Mouse (Mus musculus): ENCODE measurements around the gene 9530068E07Rik.

The 9530068E07Rik gene

DNA sequence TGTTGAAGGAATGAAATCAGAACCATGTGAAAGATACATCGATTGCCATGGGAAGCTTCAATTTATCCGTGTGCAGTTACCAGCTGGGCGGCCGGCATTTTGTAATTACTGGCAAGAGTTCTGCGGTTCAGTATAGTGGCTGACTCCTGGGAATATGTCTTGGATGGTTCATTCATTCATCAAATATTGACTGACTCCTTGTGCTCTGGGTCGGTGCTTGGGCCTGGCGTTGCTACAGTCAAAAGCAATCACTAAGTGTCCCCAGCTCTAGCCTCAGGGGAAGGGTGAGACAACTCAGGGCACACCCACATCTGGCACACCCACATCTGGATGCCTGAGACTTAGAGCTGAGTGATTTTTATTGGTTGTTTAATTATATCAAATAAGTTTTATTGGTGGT, 22.4 kb upstream of the 9530068E07Rik start:
- 59% methylated on average over 7 of the region's 7 CpGs for WGBS

DNA sequence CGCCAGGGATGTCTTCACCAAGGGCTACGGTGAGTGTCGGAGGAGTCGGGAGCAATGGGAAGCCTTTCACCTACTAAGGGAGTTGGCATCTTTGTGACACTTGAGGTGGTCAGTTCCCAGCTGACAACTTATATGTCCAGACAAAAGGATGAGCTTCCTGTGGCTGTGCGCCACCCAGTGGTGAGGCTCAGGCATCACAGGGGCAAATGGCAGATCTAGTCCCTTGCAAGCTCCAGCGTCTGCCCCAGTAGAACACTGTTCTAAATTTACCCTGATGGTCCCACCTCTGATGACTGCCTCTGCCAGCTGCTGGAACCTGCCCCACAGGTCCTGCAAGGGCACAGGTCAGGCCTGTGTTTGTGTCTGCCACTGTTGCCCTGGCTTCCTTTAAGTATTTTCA, 21.9 kb upstream of the 9530068E07Rik start:
- WGBS, result 48% methylated on average over 6 of the region's 6 CpGs

DNA sequence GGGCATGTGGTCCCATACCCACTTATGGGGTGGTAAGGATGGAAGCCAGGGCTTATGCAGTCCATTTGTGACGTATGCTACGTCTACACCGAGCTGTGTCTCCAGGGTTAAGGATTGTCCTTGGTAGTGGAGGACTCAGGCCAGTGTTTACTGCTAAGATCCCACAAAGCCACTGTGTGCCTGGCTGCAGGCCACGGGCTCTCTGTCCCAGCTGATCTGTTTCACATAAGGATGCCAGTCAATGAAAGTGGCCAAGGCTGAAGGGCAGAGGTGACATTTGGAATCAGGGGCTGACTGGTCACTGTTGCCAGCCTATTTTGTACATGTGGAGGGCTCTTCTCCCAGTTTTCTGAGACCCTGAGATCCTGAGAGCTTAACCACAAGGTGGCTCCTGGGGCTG, 18.6 kb upstream of the 9530068E07Rik start:
- 74% methylated on average over 4 of the region's 4 CpGs for WGBS

- WGBS, result 87% methylated on average over 3 of the region's 3 CpGs
Measured at GRCm38 (mm10) chr11:52379241-52379640, 17.0 kb upstream of the 9530068E07Rik start.

DNA sequence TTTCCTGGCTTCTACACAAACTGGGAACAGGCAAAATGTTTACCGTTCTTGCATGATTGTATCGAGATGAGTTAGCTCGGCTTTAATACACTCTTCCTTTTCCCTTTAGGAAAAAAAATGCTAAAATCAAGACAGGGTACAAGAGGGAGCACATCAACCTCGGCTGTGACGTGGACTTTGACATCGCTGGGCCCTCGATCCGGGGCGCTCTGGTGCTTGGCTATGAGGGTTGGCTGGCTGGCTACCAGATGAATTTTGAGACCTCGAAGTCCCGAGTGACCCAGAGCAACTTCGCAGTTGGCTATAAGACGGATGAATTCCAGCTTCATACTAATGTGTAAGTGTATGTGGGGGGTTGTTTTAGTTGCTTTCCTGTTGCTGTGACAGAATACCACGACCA, 12.5 kb upstream of the 9530068E07Rik start:
- 91% methylated on average over 14 of the region's 14 CpGs for WGBS

GRCm38 (mm10) chr11:52384667-52385066, 11.6 kb upstream of the 9530068E07Rik start:
- WGBS, result 41% methylated on average over 3 of the region's 3 CpGs

DNA sequence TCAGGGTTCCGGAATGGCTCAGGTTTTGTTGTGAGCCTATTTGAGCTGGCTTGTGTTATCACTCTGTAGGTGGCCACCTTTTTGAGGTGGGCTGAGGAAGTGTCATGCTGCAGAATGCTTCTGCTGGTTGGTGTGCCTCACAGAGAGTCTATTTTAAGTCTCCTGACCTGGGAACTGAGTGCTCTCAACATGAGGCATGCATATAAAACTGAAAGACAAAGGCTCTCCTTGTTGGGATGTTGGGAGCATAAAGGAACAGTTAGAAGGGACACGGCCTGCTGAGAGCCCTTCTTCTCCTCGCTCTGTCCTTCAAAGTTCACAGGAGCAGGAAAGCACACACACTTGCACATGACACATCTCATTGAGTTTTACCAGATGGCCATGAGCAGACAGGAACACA, 9.3 kb upstream of the 9530068E07Rik start:
- 75% methylated on average over 3 of the region's 3 CpGs for WGBS

DNA sequence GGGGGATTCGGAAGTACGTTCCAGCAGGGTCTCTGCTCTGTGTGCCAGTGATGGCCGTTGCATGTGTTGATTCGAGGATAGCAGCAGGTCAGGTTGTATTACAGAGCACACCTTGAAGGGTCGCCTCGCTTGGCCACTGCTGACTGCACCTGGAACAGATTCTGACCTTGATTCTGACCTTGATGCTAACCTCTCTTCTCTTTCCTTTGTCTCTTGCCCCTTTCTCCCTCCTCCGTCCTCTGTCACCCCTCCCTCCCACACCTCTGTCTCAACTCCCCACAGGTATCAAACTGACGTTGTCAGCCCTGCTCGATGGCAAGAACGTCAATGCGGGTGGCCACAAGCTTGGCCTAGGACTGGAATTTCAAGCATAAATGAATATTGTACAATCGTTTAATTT, 8.1 kb upstream of the 9530068E07Rik start:
- WGBS, result 91% methylated on average over 12 of the region's 12 CpGs

DNA sequence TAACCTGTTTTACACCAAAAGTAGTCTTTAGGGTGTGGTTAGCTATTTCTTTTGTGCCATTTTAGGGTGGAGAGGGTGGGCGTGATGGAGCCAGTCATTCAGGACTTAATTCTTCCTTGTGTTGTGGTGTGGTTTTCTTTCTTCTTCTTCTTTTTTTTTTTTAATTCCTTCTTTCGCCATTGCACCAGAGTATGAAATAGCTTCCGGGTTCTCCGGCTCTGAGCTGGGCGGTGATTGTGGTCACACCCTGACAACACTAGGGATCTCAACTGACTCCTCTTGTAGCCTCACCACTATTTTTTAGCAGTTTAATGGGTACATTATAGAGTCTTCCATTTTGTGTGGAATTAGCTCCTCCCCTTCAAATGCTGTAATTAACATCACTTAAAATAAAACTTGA, 7.2 kb upstream of the 9530068E07Rik start:
- 95% methylated on average over 5 of the region's 5 CpGs for WGBS

DNA sequence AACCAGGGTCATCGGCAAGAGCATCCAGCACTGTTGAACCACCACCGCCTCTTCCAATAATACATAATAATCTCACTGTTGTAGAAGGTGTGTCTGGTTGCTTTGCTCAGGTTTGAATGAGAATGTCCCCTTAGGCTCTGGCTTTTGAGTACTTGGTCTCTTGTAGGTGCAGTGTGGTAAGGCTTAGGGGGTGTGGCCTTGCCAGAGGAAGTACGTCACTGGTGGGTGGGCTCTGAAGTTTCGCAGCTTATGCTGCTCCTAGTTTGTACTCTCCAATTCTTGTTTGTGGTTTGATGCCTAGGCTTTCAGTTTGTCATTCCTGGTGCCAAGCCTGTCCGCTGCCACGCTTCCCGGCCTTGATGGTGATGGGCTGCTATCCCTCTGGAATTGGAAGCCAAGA, 6.3 kb upstream of the 9530068E07Rik start:
- WGBS, result 86% methylated on average over 7 of the region's 7 CpGs

- WGBS, result 77% methylated on average over 4 of the region's 4 CpGs
Measured at GRCm38 (mm10) chr11:52394494-52394893, 1.7 kb upstream of the 9530068E07Rik start.

DNA sequence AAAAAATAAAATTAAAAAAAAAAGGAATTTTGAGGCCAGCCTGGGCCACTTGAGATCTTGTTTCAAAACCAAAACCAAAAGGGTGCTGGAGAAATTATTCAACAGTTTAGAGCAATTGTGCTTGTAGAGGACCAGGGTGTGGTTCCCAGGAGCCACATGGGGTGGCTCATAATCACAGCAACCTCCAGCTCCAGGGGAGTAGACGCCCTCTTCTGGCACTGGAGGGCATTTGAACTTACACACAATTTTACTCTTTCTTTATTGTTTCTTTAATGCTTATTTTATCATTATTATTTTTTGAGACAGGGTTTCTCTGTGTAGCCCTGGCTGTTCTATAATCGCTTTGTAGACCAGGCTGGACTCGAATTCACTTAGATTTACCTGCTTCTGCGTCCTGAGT, 885 bp upstream of the 9530068E07Rik start:
- 44% methylated on average over 4 of the region's 4 CpGs for WGBS

GRCm38 (mm10) chr11:52396597-52397188, 465 bp downstream of the 9530068E07Rik start:
- WGBS, result under 1% methylated on average over 33 of the region's 33 CpGs

GRCm38 (mm10) chr11:52397385-52397987, 1.3 kb downstream of the 9530068E07Rik start:
- WGBS, result 86% methylated on average over 4 of the region's 4 CpGs

DNA sequence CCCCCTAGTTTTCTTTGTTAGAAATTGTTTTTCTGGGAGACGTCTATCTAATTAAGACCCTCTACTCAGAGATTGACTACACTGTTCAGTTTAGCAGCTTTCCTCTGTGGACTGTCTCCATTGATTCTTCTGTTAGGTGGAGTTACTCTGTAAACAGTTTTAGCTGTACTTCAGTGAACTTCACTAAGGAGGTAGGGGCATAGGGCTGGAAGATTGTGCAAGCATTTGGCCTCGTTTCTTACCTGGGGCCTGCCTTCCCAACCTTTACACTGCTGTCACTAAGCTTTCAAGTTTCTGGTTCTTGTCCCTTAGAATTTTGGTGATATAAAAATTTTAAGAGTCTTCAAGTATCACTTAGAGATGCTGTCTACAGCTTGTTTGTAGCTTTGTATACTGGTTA, 5.2 kb downstream of the 9530068E07Rik start:
- 69% methylated on average over 2 of the region's 2 CpGs for WGBS

DNA sequence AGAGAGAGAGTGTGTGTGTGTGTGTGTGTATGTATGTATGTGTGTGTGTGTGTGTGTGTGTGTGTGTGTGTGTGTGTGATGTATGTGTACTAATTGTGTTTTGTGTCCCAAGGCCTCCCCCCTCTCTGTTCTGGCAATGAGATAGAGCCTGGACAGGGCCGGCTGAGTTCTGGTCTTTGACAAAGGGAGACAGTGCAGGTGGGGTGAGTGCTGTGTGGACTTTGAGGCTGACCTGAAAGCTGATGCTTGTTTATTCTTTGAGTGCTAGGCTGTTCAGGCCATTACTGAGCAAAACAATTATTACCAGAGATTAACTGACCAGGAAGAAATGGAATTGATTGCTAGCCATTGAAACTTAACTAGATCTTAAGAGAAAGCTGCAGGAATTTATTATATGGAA, 6.3 kb downstream of the 9530068E07Rik start:
- 60% methylated on average over 1 of the region's 1 CpGs for WGBS

- WGBS, result 78% methylated on average over 5 of the region's 5 CpGs
Measured at GRCm38 (mm10) chr11:52404209-52404608, 8.0 kb downstream of the 9530068E07Rik start.

DNA sequence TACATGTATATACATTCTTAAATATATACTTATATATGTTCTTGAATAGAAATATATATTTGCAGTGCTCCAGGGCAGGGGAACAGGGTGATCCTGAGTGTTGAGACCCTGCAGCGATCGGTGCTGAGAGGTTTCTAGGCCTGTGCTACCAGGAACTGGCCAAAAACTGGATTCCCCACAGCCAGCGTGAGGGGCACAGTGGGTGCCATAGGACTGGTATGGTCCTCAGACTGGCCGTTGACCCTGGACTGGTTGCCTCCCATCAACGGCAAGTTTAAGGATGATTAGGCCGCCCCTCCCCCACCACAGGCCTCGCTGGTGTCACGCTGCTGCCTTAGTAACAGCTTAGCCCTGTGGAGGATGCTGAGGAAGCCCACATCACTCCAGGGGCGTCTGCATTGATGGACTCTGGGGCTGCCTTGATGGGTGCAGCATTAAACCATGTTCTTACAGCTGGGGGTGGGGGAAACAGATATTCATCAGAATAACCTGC, 9.0 kb downstream of the 9530068E07Rik start:
- WGBS, result 84% methylated on average over 9 of the region's 9 CpGs

- 83% methylated on average over 5 of the region's 5 CpGs for WGBS
Measured at GRCm38 (mm10) chr11:52409316-52409715, 13.1 kb downstream of the 9530068E07Rik start.

GRCm38 (mm10) chr11:52418358-52418757, 22.1 kb downstream of the 9530068E07Rik start:
- 77% methylated on average over 5 of the region's 5 CpGs for whole genome bisulfite sequencing

- 61% methylated on average over 5 of the region's 5 CpGs for whole genome bisulfite sequencing
Measured at GRCm38 (mm10) chr11:52419246-52419645, 23.0 kb downstream of the 9530068E07Rik start.

DNA sequence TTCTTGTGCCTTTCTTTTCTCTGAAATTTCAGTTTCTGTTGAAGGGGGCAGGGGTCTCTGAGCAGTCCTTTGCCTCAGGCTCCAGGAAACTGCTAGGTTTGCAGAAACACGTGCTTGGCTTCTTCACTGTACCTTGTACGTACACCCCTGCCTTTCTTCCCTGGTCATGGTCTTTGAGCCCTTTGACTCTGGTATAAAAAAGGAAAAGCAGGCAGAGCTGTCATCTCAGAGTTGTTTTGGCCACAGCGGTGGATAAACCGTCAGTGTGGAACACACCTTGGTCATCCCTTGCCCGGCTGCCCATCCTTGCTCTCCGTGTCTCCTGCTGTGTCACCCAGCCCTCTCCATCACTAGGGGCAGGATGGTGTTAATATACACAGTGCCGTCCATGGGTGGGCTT, 23.6 kb downstream of the 9530068E07Rik start:
- WGBS, result 89% methylated on average over 7 of the region's 7 CpGs

DNA sequence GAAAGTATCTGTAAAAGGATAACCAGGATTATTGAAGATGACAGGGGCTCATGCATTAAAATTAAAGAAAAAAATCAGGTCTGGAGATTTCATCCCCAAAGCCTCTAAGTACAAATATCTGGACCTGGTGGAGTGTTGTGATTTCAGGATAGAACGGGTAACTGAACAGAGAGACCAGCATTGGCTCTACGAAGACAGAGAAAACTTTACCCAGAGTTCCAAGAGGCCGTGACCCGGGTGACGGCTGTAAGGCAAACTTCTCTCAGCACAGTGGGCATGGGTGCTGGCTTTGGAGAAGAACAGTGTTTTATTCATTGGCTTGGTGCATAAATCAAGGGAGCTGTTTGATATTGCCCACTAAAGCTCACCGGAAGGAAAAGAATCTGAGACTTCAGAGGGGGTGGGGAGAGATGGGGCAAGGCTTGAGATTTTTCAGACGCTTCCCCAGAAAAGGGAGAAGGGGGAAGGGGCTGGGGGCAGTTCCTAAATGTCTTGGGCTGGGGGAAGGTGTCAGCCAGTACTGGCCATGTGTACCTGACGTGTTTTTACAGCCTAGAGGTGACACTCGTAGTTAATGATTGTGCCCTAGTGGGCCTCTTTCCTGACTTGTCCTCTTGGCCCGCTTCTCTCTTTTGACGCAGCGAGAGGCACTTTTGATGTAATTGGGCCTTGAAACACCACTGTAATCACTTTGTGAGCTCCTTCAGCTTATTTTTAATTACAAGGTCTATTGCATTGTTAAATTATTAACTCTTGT, 24.2 kb downstream of the 9530068E07Rik start:
- 74% methylated on average over 12 of the region's 12 CpGs for WGBS

Measured in cerebral cortex, adult 2 months (tissue).